Mouse (Mus musculus) CD4-positive, CD25-positive, alpha-beta regulatory T cell, adult 4 months (primary cell): Measurements from ENCODE around the gene Mut. TPM values are rescaled to one million over a fixed set of nuclear protein-coding genes. Genes with fewer than 3 reads are reported as not detected.
A peak's percentile ranks its signal among the peaks of the same experiment; 100 is the strongest.

ENCODE experiments used
- ATAC-seq: one replicate; pipeline ENCODE4 v1.8.0; 2017
- polyA plus RNA-seq, 2 experiments: library from polyadenylated mRNA; unstranded; fragments of 100-300 nt; shearing (Covaris generic); gene quantifications; one replicate each; pipeline ENCODE4 v1.2.1; 2017

The Mut gene
- polyA plus RNA-seq = 10 to 100 TPM; 18.3 to 19.6 TPM

DNA sequence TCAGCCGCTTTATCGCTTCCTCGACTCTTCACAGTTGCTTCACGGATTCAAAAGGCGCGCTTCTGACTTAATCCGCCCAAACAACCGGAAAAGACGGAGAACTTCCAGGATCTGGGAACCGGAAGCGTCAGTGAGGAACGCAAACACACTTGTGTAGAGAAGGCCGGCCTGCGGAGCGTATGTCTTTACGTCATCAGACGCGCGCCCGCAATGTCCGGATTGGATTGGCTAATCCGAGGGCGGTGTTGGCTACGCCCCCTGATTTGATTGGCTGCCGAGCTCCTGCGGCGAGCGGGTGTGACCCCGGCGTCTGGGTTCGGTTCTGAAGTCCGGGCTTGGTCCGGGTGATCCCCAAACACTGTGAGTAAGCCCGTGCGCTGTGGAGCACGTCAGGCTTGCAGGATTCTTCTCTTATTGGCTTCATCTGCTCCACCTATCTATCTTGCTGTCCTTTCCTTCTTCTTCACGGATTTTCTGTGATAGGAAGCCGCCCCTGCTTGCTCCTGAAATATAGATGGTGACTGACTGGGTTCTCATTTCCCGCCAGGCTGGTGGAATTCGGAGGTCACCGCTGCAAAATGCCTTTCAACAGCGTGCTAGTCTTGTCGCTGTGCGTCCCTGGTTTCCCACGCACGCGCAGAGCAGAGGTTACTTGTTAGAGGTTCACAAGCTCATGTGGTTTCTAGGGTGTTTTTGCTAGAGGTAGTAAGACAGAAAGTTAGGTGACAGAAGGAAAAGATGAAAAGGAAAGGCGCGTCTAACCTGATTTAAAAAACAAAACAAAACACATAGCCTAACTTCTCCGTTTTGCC is at the start of gene Mut, which contains the start of gene Cenpq:
Mut (plus strand) TSS at position 266 of the 812 bp plus-strand sequence.
Cenpq (minus strand) TSS at position 628 of the 812 bp plus-strand sequence.
- ATAC-seq = peak; percentile 93

DNA sequence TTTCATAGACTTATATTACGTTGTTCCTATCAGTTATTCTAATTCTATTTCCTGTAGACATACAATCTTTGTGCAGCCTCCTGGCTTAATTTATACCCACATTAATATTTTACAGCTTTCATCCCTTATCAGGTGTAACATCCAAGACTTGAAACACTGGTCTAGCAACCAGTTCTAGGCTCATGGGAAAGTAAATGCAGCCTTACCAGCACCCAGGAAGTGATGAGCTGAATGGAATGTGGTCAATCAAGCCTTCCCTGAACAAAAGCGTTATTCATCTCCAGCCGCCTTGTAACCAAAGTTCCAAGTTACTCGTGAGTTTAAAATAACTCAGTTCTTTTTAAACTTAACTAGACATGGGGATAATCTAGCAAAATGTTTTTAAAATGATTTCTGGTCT is 49.3 kb upstream of the Mut start:
- ATAC-seq = no peak

DNA sequence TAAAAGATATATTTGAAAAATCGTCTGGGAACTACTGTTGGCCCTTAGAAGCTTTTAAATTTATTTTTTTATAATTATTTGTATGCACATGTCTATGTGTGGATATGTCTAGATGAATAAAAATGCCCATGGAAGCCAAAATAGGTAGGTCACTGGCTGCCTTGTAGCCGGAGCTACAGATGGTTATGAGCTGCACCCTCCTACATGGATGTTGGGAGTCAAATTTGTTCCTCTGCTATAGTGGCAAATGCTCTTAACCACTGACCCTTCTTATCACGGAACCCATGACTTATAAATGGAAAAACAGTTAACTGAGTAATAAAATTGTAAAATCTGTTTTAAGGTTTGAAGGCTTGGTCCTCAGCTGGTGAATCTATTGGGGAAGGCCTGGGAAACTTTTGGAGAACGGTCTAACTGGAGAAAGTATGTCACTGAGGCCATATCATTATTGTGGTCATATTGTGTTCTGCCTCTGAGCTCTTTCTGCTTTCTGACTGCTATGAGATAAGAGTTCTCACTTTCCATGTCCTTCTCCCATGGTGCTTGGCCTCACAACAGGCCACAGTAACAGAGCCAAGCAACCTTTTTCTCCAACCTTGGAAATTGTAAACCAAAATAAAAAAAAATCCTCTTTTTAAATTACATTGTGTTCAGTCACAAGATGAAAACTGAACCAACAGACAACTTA is 46.5 kb upstream of the Mut start:
- no peak for ATAC-seq

DNA sequence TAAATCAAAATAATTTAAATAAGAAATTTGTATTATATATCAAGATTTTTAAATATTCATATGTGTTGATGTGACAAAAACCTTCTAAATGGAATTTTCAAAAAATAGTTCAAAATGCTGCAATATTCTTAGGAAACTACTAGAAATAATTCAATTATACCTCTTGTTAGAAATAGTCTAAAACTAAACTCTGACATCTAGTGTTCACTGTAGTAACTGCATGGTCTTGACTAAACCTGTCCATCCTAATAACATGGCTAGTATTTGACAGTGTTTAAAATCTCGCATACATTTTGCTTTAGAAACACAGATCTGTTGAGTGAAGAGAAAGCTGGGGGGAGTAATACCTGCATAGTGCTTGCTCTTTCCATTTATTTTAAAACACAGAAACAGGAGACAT is 37.6 kb upstream of the Mut start:
- ATAC-seq = no peak

DNA sequence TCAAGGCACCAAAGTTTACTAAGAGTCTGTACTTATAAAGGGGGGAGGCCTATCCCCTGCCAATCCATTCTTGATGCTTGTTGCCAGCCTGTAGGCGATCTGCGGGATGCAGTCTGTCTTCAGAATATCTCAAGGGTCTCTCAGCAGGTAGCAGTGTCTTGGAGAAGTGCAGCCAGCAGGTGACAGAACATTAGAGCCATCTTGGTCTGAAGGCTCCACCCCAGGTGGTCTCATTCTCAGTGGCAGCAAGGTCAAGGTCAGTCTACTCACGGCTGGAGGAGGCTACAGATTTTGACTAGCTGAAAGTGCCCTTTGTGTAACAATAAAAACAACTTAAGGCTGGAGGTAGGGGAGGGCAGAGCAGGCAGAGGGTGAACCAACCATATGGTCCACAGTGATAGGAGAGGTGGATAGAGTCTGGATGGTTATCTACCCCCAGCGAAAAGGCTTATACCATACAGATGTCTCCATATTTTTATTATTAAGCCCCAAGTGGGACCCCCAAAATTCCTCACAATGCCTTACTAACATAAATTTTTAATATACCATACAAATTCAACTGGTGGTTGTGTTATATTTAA is 34.6 kb upstream of the Mut start:
- no peak for ATAC-seq

DNA sequence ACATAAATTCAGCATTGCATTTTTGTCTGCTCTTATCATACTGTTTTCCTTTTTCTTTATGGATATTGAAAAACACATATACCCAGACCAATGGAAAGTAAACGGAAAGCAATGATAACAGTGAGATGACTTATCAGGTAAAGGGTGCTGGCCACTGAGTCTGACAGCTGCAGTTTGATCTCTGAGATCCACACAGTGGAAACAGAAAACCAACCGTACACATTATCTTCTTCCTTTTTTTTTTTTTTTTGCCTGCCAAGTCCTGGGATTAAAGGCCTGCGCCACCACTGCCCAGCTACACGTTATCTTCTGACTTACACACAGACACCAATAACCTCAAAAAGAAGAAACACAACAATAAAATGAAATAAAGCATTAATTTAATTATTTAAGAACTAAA is 31.1 kb upstream of the Mut start:
- ATAC-seq = no peak

DNA sequence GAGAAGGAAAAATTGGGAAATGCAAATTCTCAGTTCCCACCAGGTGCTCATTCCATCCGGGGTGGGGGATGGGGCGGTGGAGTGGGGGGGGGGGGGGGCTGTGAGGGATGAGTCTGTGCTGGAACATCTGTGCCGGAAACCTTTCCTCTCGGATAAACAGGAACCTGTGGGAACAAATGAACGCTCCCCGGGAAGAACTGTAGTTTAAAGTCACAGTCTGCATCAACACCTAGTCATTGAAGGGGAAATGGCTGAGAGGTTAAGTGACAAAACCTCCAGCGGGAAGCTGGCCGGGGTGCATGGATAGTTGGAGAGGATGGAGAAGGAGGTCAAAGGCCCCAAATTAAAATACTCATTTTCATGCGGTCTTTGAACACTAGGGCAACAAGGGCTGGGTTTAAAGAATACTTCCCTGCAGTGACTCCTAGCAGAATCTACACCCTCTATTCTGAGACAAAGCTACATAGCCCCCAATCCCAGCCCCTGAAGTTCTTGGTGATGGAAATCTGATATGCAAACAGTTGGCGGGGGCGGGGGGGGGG is 30.4 kb upstream of the Mut start:
- no peak for ATAC-seq

DNA sequence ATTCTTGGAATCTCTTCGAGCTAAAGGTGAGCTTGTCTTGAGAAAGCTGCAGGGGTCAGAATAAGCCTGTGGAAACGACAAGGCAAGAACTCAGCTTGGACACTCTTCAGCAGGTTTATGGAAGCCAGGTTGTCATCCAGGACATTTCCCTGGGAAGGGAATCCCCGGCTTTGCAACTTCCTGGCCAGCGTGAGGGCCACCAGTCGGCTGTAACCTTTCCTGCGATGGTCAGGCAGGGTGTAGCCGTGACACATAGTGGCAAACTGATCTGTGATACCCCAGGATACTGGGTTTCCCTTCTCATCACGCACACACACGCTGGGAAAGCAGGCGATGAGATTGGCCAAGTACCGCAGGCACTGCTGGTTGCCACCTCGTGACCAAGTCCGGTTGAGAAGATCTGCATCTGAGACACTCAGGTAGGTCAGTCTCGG is 29.7 kb upstream of the Mut start:
- no peak for ATAC-seq

DNA sequence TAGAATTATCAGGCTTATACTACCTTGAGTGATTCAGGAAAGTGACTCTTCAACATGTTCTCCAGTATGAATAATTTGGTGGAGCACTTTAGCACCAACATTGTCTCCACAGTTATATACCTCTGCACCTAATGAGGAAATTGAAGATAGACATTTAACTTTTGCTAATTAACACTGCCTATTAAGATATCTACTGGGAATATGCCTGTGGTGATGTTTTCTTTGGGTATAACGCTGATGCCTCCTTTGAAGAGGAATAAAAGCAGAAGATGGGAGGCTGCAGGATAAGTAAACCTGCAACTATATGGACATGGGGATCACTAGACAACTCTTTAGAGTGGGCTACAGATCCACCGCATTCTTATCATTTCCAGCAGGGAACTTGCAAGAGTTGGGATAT is 20.2 kb upstream of the Mut start, which contains the start of gene Glyatl3:
Glyatl3 (minus strand) TSS at position 101 of the 400 bp plus-strand sequence.
- ATAC-seq = no peak

DNA sequence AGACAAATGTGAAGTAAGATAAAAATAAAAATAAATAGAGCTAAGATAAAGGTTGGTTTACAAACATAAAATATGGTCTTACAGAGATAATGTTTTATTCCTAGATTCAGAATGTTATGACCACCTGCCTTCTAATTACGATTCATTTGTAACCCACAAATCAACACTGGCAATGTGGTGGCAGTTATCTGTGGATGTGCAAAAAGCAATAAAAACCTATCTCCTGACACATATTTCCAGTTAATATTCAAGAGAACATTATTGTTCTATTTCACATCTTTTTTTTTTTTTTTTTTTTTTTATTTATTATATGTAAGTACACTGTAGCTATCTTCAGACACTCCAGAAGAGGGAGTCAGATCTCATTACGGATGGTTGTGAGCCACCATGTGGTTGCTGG is 19.0 kb upstream of the Mut start:
- ATAC-seq = no peak

DNA sequence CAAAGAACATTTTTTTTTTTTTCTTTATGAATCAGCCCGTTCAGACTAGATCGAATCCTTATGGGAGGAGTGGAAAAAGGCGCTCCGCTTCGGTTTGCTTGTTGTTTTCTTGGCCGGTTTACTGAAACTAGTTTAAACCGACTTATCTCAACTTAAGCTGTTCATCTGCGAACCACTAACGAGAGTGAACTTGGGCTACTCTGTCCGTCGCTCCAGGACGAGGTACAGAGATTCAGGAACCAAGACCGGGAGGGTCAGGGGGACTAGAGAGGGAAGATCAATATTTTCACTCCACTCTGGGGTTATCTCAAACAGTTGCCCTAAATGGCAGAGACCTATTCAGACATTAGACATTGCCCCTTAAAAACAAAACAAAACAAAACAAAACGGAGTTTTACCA is 500 bp upstream of the Mut start:
- peak; percentile 3 for ATAC-seq

DNA sequence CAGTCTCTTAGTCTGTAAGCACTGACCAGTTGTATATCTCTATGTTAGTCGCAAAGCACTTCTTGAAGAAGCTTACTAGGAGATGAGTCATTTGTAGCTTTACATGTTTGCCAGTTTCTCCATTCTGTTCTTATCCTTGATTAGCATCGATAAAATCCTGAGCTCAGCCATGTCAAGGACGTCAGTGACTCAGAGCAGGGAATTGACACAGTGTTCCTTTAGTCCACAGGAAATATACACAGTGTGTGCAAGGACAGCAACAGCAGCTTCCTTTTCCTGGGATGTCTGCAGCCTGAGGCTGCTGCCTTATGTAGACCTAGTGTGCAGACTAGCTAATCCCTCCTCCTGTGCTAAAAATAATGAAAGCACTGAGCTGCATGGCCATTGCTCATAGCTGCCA is 14.0 kb downstream of the Mut start:
- ATAC-seq = no peak

DNA sequence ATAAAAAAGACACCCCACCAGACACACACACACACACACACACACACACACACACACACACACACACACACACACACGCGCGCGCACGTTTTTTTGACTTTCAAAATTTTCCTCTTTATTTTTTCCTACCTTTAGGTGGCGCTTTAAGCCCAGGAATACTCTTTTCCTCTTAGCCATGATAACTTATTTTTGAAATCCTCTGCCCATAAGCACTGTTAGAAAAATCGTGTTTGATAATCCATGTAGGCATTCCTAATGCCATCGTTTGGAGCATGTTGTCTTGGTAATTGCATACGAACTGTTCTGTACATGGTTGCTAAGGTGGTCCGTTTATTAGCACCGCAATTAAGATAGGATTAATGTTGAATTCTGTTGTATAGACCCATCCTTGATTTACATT is 43.4 kb downstream of the Mut start:
- ATAC-seq = no peak

DNA sequence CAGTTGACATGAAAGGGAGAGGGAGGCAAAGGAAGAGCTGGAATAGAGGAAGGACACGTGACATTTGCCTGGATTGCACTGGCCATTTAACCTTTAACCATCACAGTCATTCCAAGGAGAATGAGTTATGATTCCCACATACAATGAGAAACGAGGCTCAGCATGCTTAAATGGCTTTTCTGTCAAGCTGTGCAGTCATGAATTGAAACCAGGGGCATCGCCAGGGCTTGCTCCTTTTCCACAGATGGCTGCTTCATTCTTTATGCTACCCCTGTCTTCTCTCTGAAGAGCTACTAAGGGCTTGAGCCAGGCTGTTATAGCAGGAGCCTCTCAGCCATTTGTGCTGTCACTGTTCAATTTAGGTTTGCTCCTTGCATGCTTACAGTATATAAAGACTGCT is 57.6 kb downstream of the Mut start:
- ATAC-seq = no peak

Other genes starting within 250 kb of the Mut start
- gene Esp1, start 207.6 kb upstream of the Mut start, polyA plus RNA-seq = not detected
- gene Crisp2, start 127.7 kb upstream of the Mut start, polyA plus RNA-seq = not detected
- not detected for gene Rhag, start 123.6 kb upstream of the Mut start, polyA plus RNA-seq
- 1 to 10 TPM in 1 of 2 experiments, under 1 TPM in 1; 0.30 to 1.2 TPM for gene 9130008F23Rik, start 54.1 kb upstream of the Mut start, polyA plus RNA-seq
- gene Glyatl3, start 20.3 kb upstream of the Mut start, polyA plus RNA-seq = not detected
- gene Cenpq, start 362 bp downstream of the Mut start, polyA plus RNA-seq = 10 to 100 TPM; 34.2 to 35.1 TPM